Mouse (Mus musculus): Measurements from ENCODE around the gene Gm11563. TPM values are rescaled to one million over a fixed set of nuclear protein-coding genes. Genes with fewer than 3 reads are reported as not detected.

Gm11563 gene
- polyA plus RNA-seq, 1 experiment from 2014 or later = not detected

Other genes with a start within 250 kb of the Gm11563 start
- gene Krt12, start 236.7 kb downstream of the Gm11563 start, polyA plus RNA-seq (2015; fragmentation: Nextera tagmentation; extraction: Ambion mirVana) = 0.52 and 0.63 TPM in 2 replicates
- gene Krt20, start 220.8 kb downstream of the Gm11563 start, polyA plus RNA-seq (2015; fragmentation: Nextera tagmentation; extraction: Ambion mirVana) = 1.6 TPM in 2 replicates
- gene Krt23, start 165.8 kb downstream of the Gm11563 start, polyA plus RNA-seq (2015; fragmentation: Nextera tagmentation; extraction: Ambion mirVana) = 1.8 and 2.4 TPM in 2 replicates
- not detected in 2 replicates for gene Krt39, start 137.6 kb downstream of the Gm11563 start, polyA plus RNA-seq (2015; fragmentation: Nextera tagmentation; extraction: Ambion mirVana)
- gene Krt40, start 115.8 kb downstream of the Gm11563 start, polyA plus RNA-seq (2015; fragmentation: Nextera tagmentation; extraction: Ambion mirVana) = not detected in 2 replicates
- 0.33 TPM in 1 of 2 replicates, not detected in the other for gene Krtap3-3, start 108.1 kb downstream of the Gm11563 start, polyA plus RNA-seq (2015; fragmentation: Nextera tagmentation; extraction: Ambion mirVana)
- not detected in 2 replicates for gene Krtap3-2, start 102.1 kb downstream of the Gm11563 start, polyA plus RNA-seq (2015; fragmentation: Nextera tagmentation; extraction: Ambion mirVana)
- gene Gm11939, start 99.5 kb downstream of the Gm11563 start, polyA plus RNA-seq (2015; fragmentation: Nextera tagmentation; extraction: Ambion mirVana) = not detected in 2 replicates
- gene Krtap3-1, start 92.3 kb downstream of the Gm11563 start, polyA plus RNA-seq (2015; fragmentation: Nextera tagmentation; extraction: Ambion mirVana) = not detected in 2 replicates
- not detected in 2 replicates for gene Krtap1-5, start 77.9 kb downstream of the Gm11563 start, polyA plus RNA-seq (2015; fragmentation: Nextera tagmentation; extraction: Ambion mirVana)
- not detected in 2 replicates for gene Krtap1-4, start 75.3 kb downstream of the Gm11563 start, polyA plus RNA-seq (2015; fragmentation: Nextera tagmentation; extraction: Ambion mirVana)
- gene Krtap1-3, start 67.6 kb downstream of the Gm11563 start, polyA plus RNA-seq (2015; fragmentation: Nextera tagmentation; extraction: Ambion mirVana) = not detected in 2 replicates
- not detected in 2 replicates for gene Krtap9-3, start 60.9 kb downstream of the Gm11563 start, polyA plus RNA-seq (2015; fragmentation: Nextera tagmentation; extraction: Ambion mirVana)
- not detected in 2 replicates for gene Gm11938, start 55.7 kb downstream of the Gm11563 start, polyA plus RNA-seq (2015; fragmentation: Nextera tagmentation; extraction: Ambion mirVana)
- not detected in 2 replicates for gene Gm11937, start 48.8 kb downstream of the Gm11563 start, polyA plus RNA-seq (2015; fragmentation: Nextera tagmentation; extraction: Ambion mirVana)
- not detected in 2 replicates for gene Krtap2-4, start 44.1 kb downstream of the Gm11563 start, polyA plus RNA-seq (2015; fragmentation: Nextera tagmentation; extraction: Ambion mirVana)
- gene Gm11562, start 38.5 kb downstream of the Gm11563 start, polyA plus RNA-seq (2015; fragmentation: Nextera tagmentation; extraction: Ambion mirVana) = 0.27 TPM in 1 of 2 replicates, not detected in the other
- gene Krtap4-1, start 30.7 kb downstream of the Gm11563 start, polyA plus RNA-seq (2015; fragmentation: Nextera tagmentation; extraction: Ambion mirVana) = not detected in 2 replicates
- gene Krtap4-2, start 23.9 kb downstream of the Gm11563 start, polyA plus RNA-seq (2015; fragmentation: Nextera tagmentation; extraction: Ambion mirVana) = not detected in 2 replicates
- gene Krtap4-7, start 14.9 kb downstream of the Gm11563 start, polyA plus RNA-seq (2015; fragmentation: Nextera tagmentation; extraction: Ambion mirVana) = not detected in 2 replicates
- gene Gm11555, start 8.7 kb downstream of the Gm11563 start, polyA plus RNA-seq (2015; fragmentation: Nextera tagmentation; extraction: Ambion mirVana) = not detected in 2 replicates
- gene Krtap4-6, start 7.0 kb upstream of the Gm11563 start, polyA plus RNA-seq (2015; fragmentation: Nextera tagmentation; extraction: Ambion mirVana) = not detected in 2 replicates
- gene Gm14190, start 31.8 kb upstream of the Gm11563 start, polyA plus RNA-seq (2015; fragmentation: Nextera tagmentation; extraction: Ambion mirVana) = not detected in 2 replicates
- not detected in 2 replicates for gene Gm14180, start 75.3 kb upstream of the Gm11563 start, polyA plus RNA-seq (2015; fragmentation: Nextera tagmentation; extraction: Ambion mirVana)
- not detected in 2 replicates for gene Gm11595, start 114.0 kb upstream of the Gm11563 start, polyA plus RNA-seq (2015; fragmentation: Nextera tagmentation; extraction: Ambion mirVana)
- gene Krtap4-8, start 121.7 kb upstream of the Gm11563 start, polyA plus RNA-seq (2015; fragmentation: Nextera tagmentation; extraction: Ambion mirVana) = not detected in 2 replicates
- gene Krtap4-9, start 126.2 kb upstream of the Gm11563 start, polyA plus RNA-seq (2015; fragmentation: Nextera tagmentation; extraction: Ambion mirVana) = not detected in 2 replicates
- gene Gm11596, start 134.5 kb upstream of the Gm11563 start, polyA plus RNA-seq (2015; fragmentation: Nextera tagmentation; extraction: Ambion mirVana) = not detected in 2 replicates
- not detected in 2 replicates for gene Gm11569, start 140.0 kb upstream of the Gm11563 start, polyA plus RNA-seq (2015; fragmentation: Nextera tagmentation; extraction: Ambion mirVana)
- not detected in 2 replicates for gene Gm11554, start 145.5 kb upstream of the Gm11563 start, polyA plus RNA-seq (2015; fragmentation: Nextera tagmentation; extraction: Ambion mirVana)
- not detected in 2 replicates for gene Krtap4-13, start 150.9 kb upstream of the Gm11563 start, polyA plus RNA-seq (2015; fragmentation: Nextera tagmentation; extraction: Ambion mirVana)
- not detected in 2 replicates for gene Gm11564, start 156.7 kb upstream of the Gm11563 start, polyA plus RNA-seq (2015; fragmentation: Nextera tagmentation; extraction: Ambion mirVana)
- not detected in 2 replicates for gene 2300003K06Rik, start 179.1 kb upstream of the Gm11563 start, polyA plus RNA-seq (2015; fragmentation: Nextera tagmentation; extraction: Ambion mirVana)
- gene Krtap4-16, start 192.6 kb upstream of the Gm11563 start, polyA plus RNA-seq (2015; fragmentation: Nextera tagmentation; extraction: Ambion mirVana) = not detected in 2 replicates
- gene Gm11568, start 199.0 kb upstream of the Gm11563 start, polyA plus RNA-seq (2015; fragmentation: Nextera tagmentation; extraction: Ambion mirVana) = not detected in 2 replicates
- not detected in 2 replicates for gene Gm11559, start 205.5 kb upstream of the Gm11563 start, polyA plus RNA-seq (2015; fragmentation: Nextera tagmentation; extraction: Ambion mirVana)
- not detected in 2 replicates for gene Krtap9-1, start 214.4 kb upstream of the Gm11563 start, polyA plus RNA-seq (2015; fragmentation: Nextera tagmentation; extraction: Ambion mirVana)
- not detected in 2 replicates for gene Gm11567, start 220.2 kb upstream of the Gm11563 start, polyA plus RNA-seq (2015; fragmentation: Nextera tagmentation; extraction: Ambion mirVana)
- gene Krtap31-1, start 249.0 kb upstream of the Gm11563 start, polyA plus RNA-seq (2015; fragmentation: Nextera tagmentation; extraction: Ambion mirVana) = not detected in 2 replicates